Mouse (Mus musculus) sigmoid colon, adult 10 weeks (tissue): ENCODE results near the gene Proser3. TPM values are rescaled to one million over a fixed set of nuclear protein-coding genes. Genes with fewer than 3 reads are reported as not detected.

Experiments
- polyA plus RNA-seq: library from polyadenylated mRNA; stranded (reverse); fragments of 350-450 nt; fragmentation: Illumina TruSeq; extraction: RNeasy Lipid Tissue Mini Kit (QIAGEN cat#74804); gene quantifications from one replicate; pipeline ENCODE4 v1.2.3, GENCODE M21; 2014; ENCODE audit warnings: low read depth, low replicate concordance

The Proser3 gene
- polyA plus RNA-seq: 2.2 TPM

GRCm38 (mm10) chr7:30552102-30553020, at the start of gene Proser3, which contains the start of gene Hspb6:
Gene Proser3, minus strand, starts transcription at chr7:30552299.
Gene Hspb6, plus strand, starts transcription at chr7:30552178.

GRCm38 (mm10) chr7:30598786-30599185, 46.7 kb upstream of the Proser3 start, which contains the start of gene Zbtb32:
Gene Zbtb32, minus strand, starts transcription at chr7:30598909.

GRCm38 (mm10) chr7:30588676-30589434, 36.8 kb upstream of the Proser3 start, which contains the start of gene Kmt2b:
Gene Kmt2b, minus strand, starts transcription at chr7:30588726.

GRCm38 (mm10) chr7:30564970-30565571, 13.0 kb upstream of the Proser3 start, which contains the start of gene Igflr1:
Gene Igflr1, plus strand, starts transcription at chr7:30565427.

GRCm38 (mm10) chr7:30563117-30563905, 11.2 kb upstream of the Proser3 start, which contains the start of the genes U2af1l4, Gm49396 and Psenen:
Gene U2af1l4, plus strand, starts transcription at chr7:30563301.
Gene Gm49396, plus strand, starts transcription at chr7:30563344.
Gene Psenen, minus strand, starts transcription at chr7:30563627.

GRCm38 (mm10) chr7:30559443-30559954, 7.4 kb upstream of the Proser3 start, which contains the start of gene Lin37:
Gene Lin37, minus strand, starts transcription at chr7:30559838.

GRCm38 (mm10) chr7:30534633-30535577, 17.2 kb downstream of the Proser3 start, which contains the start of gene Arhgap33:
Gene Arhgap33, minus strand, starts transcription at chr7:30535060.

GRCm38 (mm10) chr7:30493401-30493931, 58.6 kb downstream of the Proser3 start, which contains the start of gene Prodh2:
Gene Prodh2, plus strand, starts transcription at chr7:30493622.

Other genes starting within 250 kb of the Proser3 start
- gene Alkbh6, start 243.6 kb downstream of the Proser3 start, polyA plus RNA-seq: 5.6 TPM
- gene Syne4, start 237.5 kb downstream of the Proser3 start, polyA plus RNA-seq: 1.7 TPM
- 1.8 TPM for gene E130208F15Rik, start 230.6 kb downstream of the Proser3 start, polyA plus RNA-seq
- gene Sdhaf1, start 228.4 kb downstream of the Proser3 start, polyA plus RNA-seq: 2.2 TPM
- gene Lrfn3, start 189.5 kb downstream of the Proser3 start, polyA plus RNA-seq: 0.57 TPM
- gene Tyrobp, start 138.5 kb downstream of the Proser3 start, polyA plus RNA-seq: 2.4 TPM
- gene Hcst, start 132.4 kb downstream of the Proser3 start, polyA plus RNA-seq: not detected
- gene Nfkbid, start 130.6 kb downstream of the Proser3 start, polyA plus RNA-seq: 1.4 TPM
- gene Aplp1, start 106.8 kb downstream of the Proser3 start, polyA plus RNA-seq: 3.2 TPM
- not detected for gene Kirrel2, start 94.6 kb downstream of the Proser3 start, polyA plus RNA-seq
- not detected for gene Nphs1, start 94.0 kb downstream of the Proser3 start, polyA plus RNA-seq
- not detected for gene Prodh2, start 58.7 kb downstream of the Proser3 start, polyA plus RNA-seq
- 0.54 TPM for gene Arhgap33, start 17.2 kb downstream of the Proser3 start, polyA plus RNA-seq
- 35.6 TPM for gene Hspb6, start 121 bp downstream of the Proser3 start, polyA plus RNA-seq
- 3.1 TPM for gene Lin37, start 7.5 kb upstream of the Proser3 start, polyA plus RNA-seq
- 9.0 TPM for gene U2af1l4, start 11.0 kb upstream of the Proser3 start, polyA plus RNA-seq
- 6.2 TPM for gene Gm49396, start 11.0 kb upstream of the Proser3 start, polyA plus RNA-seq
- 28.7 TPM for gene Psenen, start 11.3 kb upstream of the Proser3 start, polyA plus RNA-seq
- gene Igflr1, start 13.1 kb upstream of the Proser3 start, polyA plus RNA-seq: not detected
- gene Kmt2b, start 36.4 kb upstream of the Proser3 start, polyA plus RNA-seq: 9.5 TPM
- gene Zbtb32, start 46.6 kb upstream of the Proser3 start, polyA plus RNA-seq: not detected
- not detected for gene Upk1a, start 60.5 kb upstream of the Proser3 start, polyA plus RNA-seq
- gene Cox6b1, start 73.9 kb upstream of the Proser3 start, polyA plus RNA-seq: 1,311 TPM
- gene Etv2, start 83.6 kb upstream of the Proser3 start, polyA plus RNA-seq: not detected
- not detected for gene Rbm42, start 98.0 kb upstream of the Proser3 start, polyA plus RNA-seq
- 3.0 TPM for gene Haus5, start 112.7 kb upstream of the Proser3 start, polyA plus RNA-seq
- gene Pmis2, start 119.3 kb upstream of the Proser3 start, polyA plus RNA-seq: not detected
- gene 2200002J24Rik, start 146.6 kb upstream of the Proser3 start, polyA plus RNA-seq: not detected
- gene Atp4a, start 159.9 kb upstream of the Proser3 start, polyA plus RNA-seq: not detected
- 7.3 TPM for gene Tmem147, start 177.2 kb upstream of the Proser3 start, polyA plus RNA-seq
- gene Gapdhs, start 191.4 kb upstream of the Proser3 start, polyA plus RNA-seq: not detected
- 0.69 TPM for gene Sbsn, start 199.2 kb upstream of the Proser3 start, polyA plus RNA-seq
- gene Dmkn, start 211.5 kb upstream of the Proser3 start, polyA plus RNA-seq: 2.5 TPM
- gene Krtdap, start 235.6 kb upstream of the Proser3 start, polyA plus RNA-seq: not detected